Mouse (Mus musculus) MEL (cell line): ENCODE measurements around the gene Vmn1r61. TPM values are rescaled to one million over a fixed set of nuclear protein-coding genes. Genes with fewer than 3 reads are reported as not detected.

ENCODE experiments used
- DNase-seq: peaks from one replicate; pipeline ENCODE4 v3.0.0; 2011; ENCODE audit warnings: low read depth, low spot score
- H3K27ac ChIP-seq: 2 replicates; pipeline ENCODE4 v1.5.1; 2012; ENCODE audit warnings: low read depth, mild to moderate bottlenecking, control low read depth, low read length, moderate library complexity; ENCODE audit not compliant: control insufficient read depth
- H3K27me3 ChIP-seq, 2 experiments: fragments of 150-350 bp in 1 of 2; sonication (generic) in 1 of 2; 2 replicates each; pipeline ENCODE4 v1.6.1; 2012; ENCODE audit warnings: low read length in 2 of 2, mild to moderate bottlenecking in 2 of 2, improper control_type of control experiment in 1 of 2, moderate library complexity in 1 of 2; ENCODE audit not compliant: insufficient read depth in 2 of 2, control insufficient read depth in 1 of 2
- H3K36me3 ChIP-seq, 2 experiments: 2 replicates each; pipeline ENCODE4 v1.6.1; 2012 to 2014; ENCODE audit warnings: low read length in 2 of 2, improper control_type of control experiment in 1 of 2, inconsistent platforms in 1 of 2, mild to moderate bottlenecking in 1 of 2; ENCODE audit not compliant: insufficient read depth in 2 of 2, control insufficient read depth in 1 of 2
- H3K4me1 ChIP-seq, 2 experiments: fragments of 150-350 bp in 1 of 2; sonication (generic) in 1 of 2; 2 replicates each; pipeline ENCODE4 v1.6.1; 2012; ENCODE audit warnings: low read length in 2 of 2, improper control_type of control experiment in 1 of 2, mild to moderate bottlenecking in 1 of 2; ENCODE audit not compliant: insufficient read depth in 2 of 2, control insufficient read depth in 1 of 2
- H3K4me3 ChIP-seq, 2 experiments: fragments of 150-350 bp in 1 of 2; sonication (generic) in 1 of 2; 2 replicates each; pipeline ENCODE4 v1.5.1; 2012; ENCODE audit warnings: low read depth in 2 of 2, low read length in 2 of 2, mild to moderate bottlenecking in 2 of 2, moderate library complexity in 2 of 2, control low read depth in 1 of 2, improper control_type of control experiment in 1 of 2; ENCODE audit not compliant: control insufficient read depth in 1 of 2, insufficient read depth in 1 of 2
- H3K79me2 ChIP-seq: 2 replicates; pipeline ENCODE4 v1.6.1; 2012; ENCODE audit warnings: mild to moderate bottlenecking, low read length, moderate library complexity; ENCODE audit not compliant: control insufficient read depth, poor library complexity, insufficient read depth
- H3K9ac ChIP-seq: 2 replicates; pipeline ENCODE4 v1.6.1; 2012; ENCODE audit warnings: low read depth, mild to moderate bottlenecking, control low read depth, low read length, moderate library complexity; ENCODE audit not compliant: control insufficient read depth, poor library complexity, severe bottlenecking
- H3K9me3 ChIP-seq: fragments of 150-350 bp; sonication (generic); replicated peaks from 2 replicates; pipeline ENCODE4 v1.6.1; 2012; ENCODE audit warnings: mild to moderate bottlenecking, low read length, improper control_type of control experiment, moderate library complexity; ENCODE audit not compliant: insufficient read depth
- BHLHE40 ChIP-seq: IDR thresholded peaks from 2 replicates; pipeline ENCODE4 v1.6.1; 2012; ENCODE audit warnings: low read depth, mild to moderate bottlenecking, inconsistent platforms, low read length, improper control_type of control experiment, borderline replicate concordance
- CTCF ChIP-seq, 3 experiments: IDR thresholded peaks in 2 of 3; conservative IDR thresholded peaks in 1 of 3; 2 replicates each; pipeline ENCODE4 v1.5.1; 2011 to 2012; ENCODE audit warnings: low read length in 3 of 3, low read depth in 2 of 3, mild to moderate bottlenecking in 2 of 3, improper control_type of control experiment in 1 of 3, inconsistent platforms in 1 of 3, mixed read lengths in 1 of 3, moderate library complexity in 1 of 3; ENCODE audit not compliant: control insufficient read depth in 1 of 3, insufficient read depth in 1 of 3, poor library complexity in 1 of 3, severe bottlenecking in 1 of 3
- ELF1 ChIP-seq: IDR thresholded peaks from 2 replicates; pipeline ENCODE4 v1.6.1; 2014; ENCODE audit warnings: low read depth, mild to moderate bottlenecking, inconsistent platforms, low read length, improper control_type of control experiment, moderate library complexity
- ETS1 ChIP-seq: IDR thresholded peaks from 2 replicates; pipeline ENCODE4 v1.6.1; 2012; ENCODE audit warnings: low read depth, mild to moderate bottlenecking, inconsistent platforms, low read length, improper control_type of control experiment, moderate library complexity
- HCFC1 ChIP-seq: IDR thresholded peaks from 2 replicates; pipeline ENCODE4 v1.6.1; 2012; ENCODE audit warnings: low read depth, mild to moderate bottlenecking, inconsistent platforms, low read length, improper control_type of control experiment, moderate library complexity
- MYB ChIP-seq: IDR thresholded peaks from 2 replicates; pipeline ENCODE4 v1.6.1; 2011; ENCODE audit warnings: mild to moderate bottlenecking, low read depth, low read length, improper control_type of control experiment
- POLR2AphosphoS5 ChIP-seq: IDR thresholded peaks from 2 replicates; pipeline ENCODE4 v1.6.1; 2012; ENCODE audit warnings: low read depth, borderline replicate concordance, mild to moderate bottlenecking, inconsistent platforms, low read length, moderate library complexity, mixed read lengths
- SIN3A ChIP-seq: IDR thresholded peaks from 2 replicates; pipeline ENCODE4 v1.6.1; 2012; ENCODE audit warnings: low read length, improper control_type of control experiment, inconsistent platforms
- USF2 ChIP-seq, 2 experiments: IDR thresholded peaks; 2 replicates each; pipeline ENCODE4 v1.6.1; 2011 to 2012; ENCODE audit warnings: improper control_type of control experiment in 2 of 2, low read length in 2 of 2, borderline replicate concordance in 1 of 2, inconsistent platforms in 1 of 2, low read depth in 1 of 2, mild to moderate bottlenecking in 1 of 2; ENCODE audit not compliant: insufficient read depth in 1 of 2
- polyA plus RNA-seq, 2 experiments: library from polyadenylated mRNA; stranded (reverse) in 1 of 2; unstranded in 1 of 2; fragments of >175 nt in 1 of 2; fragments of >200 nt in 1 of 2; gene quantifications; 2 replicates each; pipeline versions ENCODE4 v1.2.1 to v1.2.4; 2012; ENCODE audit warnings: low replicate concordance in 2 of 2, low read depth in 1 of 2; ENCODE audit not compliant: insufficient read length in 2 of 2, insufficient read depth in 1 of 2, missing spikeins in 1 of 2
- total RNA-seq: library from RNA; depleted of rRNA; stranded (reverse); fragments of 300-350 nt; gene quantifications from 2 replicates; pipeline ENCODE4 v1.2.3, GENCODE M21; 2012; rRNA removed

Gene Vmn1r61
- not detected in 2 replicates for total RNA-seq
- not detected for polyA plus RNA-seq

DNA sequence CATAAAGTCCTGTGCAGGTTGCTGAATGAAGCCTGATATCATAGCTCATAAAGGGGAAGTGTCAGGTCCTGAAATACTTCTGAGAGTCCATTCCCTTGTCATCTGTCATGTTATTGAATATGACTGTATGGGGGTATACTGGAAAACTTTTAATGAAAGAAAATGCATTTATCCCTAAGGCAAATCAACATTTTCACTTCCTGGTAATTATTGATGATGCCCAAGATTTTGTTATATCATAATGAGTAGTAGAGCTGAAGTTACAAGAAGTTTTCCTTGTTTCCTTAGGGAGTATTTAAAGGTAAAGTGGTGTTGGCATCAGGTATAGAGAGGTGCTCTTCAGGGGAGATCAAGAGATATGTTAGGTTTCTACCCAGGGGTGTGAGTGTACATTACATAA, at the start of gene Vmn1r61:
TSS of gene Vmn1r61 (minus strand) at position 101 of the 400 bp plus-strand sequence.
- DNase-seq = no peak
- Histone ChIP-seq H3K4me3 (no peak within 1 kb of the TSS), H3K27me3 (no peaks in the 10 kb centered on the region), H3K9ac (no peak within 1 kb of the TSS), H3K79me2 (no peaks in the 10 kb centered on the region), H3K36me3 (no peaks in the 10 kb centered on the region), H3K9me3 (no peaks in the 10 kb centered on the region), H3K27ac (no peak within 1 kb of the TSS), H3K4me1 (no peaks in the 10 kb centered on the region)
- TF ChIP-seq BHLHE40 = no peak
- no peak for TF ChIP-seq USF2 (IDR thresholded peaks at IDR 0.05; ENCODE audit: borderline replicate concordance in 1 of 2, insufficient read depth in 1 of 2, low read depth in 1 of 2, low read length in 2 of 2)
- no peak for TF ChIP-seq MYB
- no peak for TF ChIP-seq CTCF (IDR thresholded peaks at IDR 0.05 in 2 of 3, conservative IDR thresholded peaks at IDR 0.05 in 1 of 3; ENCODE audit: control insufficient read depth in 1 of 3, insufficient read depth in 1 of 3, low read depth in 2 of 3, low read length in 3 of 3, poor library complexity in 1 of 3, severe bottlenecking in 1 of 3)
- no peak for TF ChIP-seq POLR2AphosphoS5
- TF ChIP-seq ELF1 = no peak
- TF ChIP-seq ETS1 = no peak
- no peak for TF ChIP-seq SIN3A
- no peak for TF ChIP-seq HCFC1

Other genes starting within 250 kb of the Vmn1r61 start
- not detected in 2 replicates for gene Vmn1r58, start 199.9 kb downstream of the Vmn1r61 start, total RNA-seq
- not detected for gene Vmn1r58, start 199.9 kb downstream of the Vmn1r61 start, polyA plus RNA-seq
- gene Vmn1r59, start 156.5 kb downstream of the Vmn1r61 start, total RNA-seq = not detected in 2 replicates
- not detected for gene Vmn1r59, start 156.5 kb downstream of the Vmn1r61 start, polyA plus RNA-seq
- gene Vmn2r28, start 119.3 kb downstream of the Vmn1r61 start, total RNA-seq = not detected in 2 replicates
- gene Vmn2r28, start 119.3 kb downstream of the Vmn1r61 start, polyA plus RNA-seq = not detected
- gene Vmn1r60, start 66.0 kb downstream of the Vmn1r61 start, total RNA-seq = not detected in 2 replicates
- gene Vmn1r60, start 66.0 kb downstream of the Vmn1r61 start, polyA plus RNA-seq = not detected
- not detected in 2 replicates for gene Vmn1r62, start 60.3 kb upstream of the Vmn1r61 start, total RNA-seq
- not detected for gene Vmn1r62, start 60.3 kb upstream of the Vmn1r61 start, polyA plus RNA-seq
- not detected in 2 replicates for gene Vmn1r63, start 192.2 kb upstream of the Vmn1r61 start, total RNA-seq
- not detected for gene Vmn1r63, start 192.2 kb upstream of the Vmn1r61 start, polyA plus RNA-seq